Comparison of ENCODE assay signal across 18 mouse cellular contexts in the genomic region with DNA sequence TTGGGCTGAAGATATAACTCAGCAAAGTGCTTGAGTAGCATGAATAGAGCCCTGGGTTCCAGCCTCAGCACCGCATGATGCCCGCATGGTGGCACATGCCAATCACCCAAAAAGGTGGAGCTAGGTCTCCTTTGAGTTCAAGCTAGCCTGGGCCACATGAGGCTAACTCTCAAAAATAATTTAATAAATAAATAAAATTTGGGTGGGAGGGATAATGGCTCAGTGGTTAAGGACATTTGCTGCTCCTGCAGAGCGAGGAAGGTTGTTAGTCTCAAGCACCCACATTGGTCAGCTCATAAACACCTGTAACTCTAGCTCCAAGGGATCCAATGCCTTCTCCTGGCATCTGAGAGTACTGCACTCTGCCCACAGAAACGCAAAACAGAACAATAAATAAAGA. TPM values are rescaled to one million over a fixed set of nuclear protein-coding genes. Genes with fewer than 3 reads are reported as not detected.
DNase-seq lines count a peak whose midpoint lies in the region; ATAC-seq and TF ChIP-seq lines count a peak whose summit lies in the region.
"Had no signal": no experiment of that assay in that cellular context is flagged by ENCODE, and none has a peak within 500 bp of the region (broad histone marks: within the 10 kb centered on the region; RNA-seq: fewer than 3 reads in every experiment).

No protein-coding gene starts in this region.

- 0 out of 2 replicates have a peak overlapping the region, but pooled peaks have one; percentile 66 for H3K4me3 ChIP-seq in forebrain, embryonic 12.5 days (replicated peaks)
- no peak overlapping the region for H3K4me3 ChIP-seq in forebrain, embryonic 11.5 days (ENCODE audit: low read depth, low read length)
- peak overlapping the region; percentile 95; the same call in 1 of the 2 replicates for H3K4me3 ChIP-seq in E14TG2a.4 (replicated peaks; ENCODE audit: low read length)
- no peak overlapping the region for H3K4me3 ChIP-seq in hindbrain, embryonic 12.5 days
- H3K4me3 ChIP-seq in midbrain, embryonic 12.5 days, result peak overlapping the region; percentile 64
- no peak overlapping the region for H3K4me3 ChIP-seq in heart, adult 2 months

- H3K9ac ChIP-seq in forebrain, embryonic 12.5 days, result no peak overlapping the region
- H3K9ac ChIP-seq in forebrain, embryonic 11.5 days (ENCODE audit: low read length), result no peak overlapping the region
- H3K9ac ChIP-seq in hindbrain, embryonic 12.5 days, result no peak overlapping the region; the same call in 1 of the 2 replicates
- no peak overlapping the region for H3K9ac ChIP-seq in midbrain, embryonic 12.5 days (replicated peaks)
- no peak overlapping the region for H3K9ac ChIP-seq in heart, adult 2 months (ENCODE audit: low read depth, low read length)
- H3K9ac ChIP-seq: liver, embryonic 13.5 days; stomach, embryonic 15.5 days had no signal

- H3K36me3 ChIP-seq in forebrain, embryonic 12.5 days (replicated peaks), result peaks cover 29% of the 10 kb centered on the region
- no peaks in the 10 kb centered on the region; the same call in 1 of the 2 replicates for H3K36me3 ChIP-seq in forebrain, embryonic 11.5 days (ENCODE audit: control insufficient read depth, insufficient read depth, low read length)
- H3K36me3 ChIP-seq in E14TG2a.4 (ENCODE audit: insufficient read depth, low read length), result peaks cover 31% of the 10 kb centered on the region
- peaks cover 26% of the 10 kb centered on the region for H3K36me3 ChIP-seq in hindbrain, embryonic 12.5 days
- H3K36me3 ChIP-seq in midbrain, embryonic 12.5 days, result peaks cover 26% of the 10 kb centered on the region
- H3K36me3 ChIP-seq in heart, adult 2 months (ENCODE audit: control insufficient read depth, insufficient read depth, low read length), result no peaks in the 10 kb centered on the region

- no peak for TF ChIP-seq EP300 in heart, adult 2 months (IDR thresholded peaks at IDR 0.05; ENCODE audit: insufficient read depth, low read depth, low read length)

- no peaks in the 10 kb centered on the region for H3K9me3 ChIP-seq in forebrain, embryonic 12.5 days
- no peaks in the 10 kb centered on the region for H3K9me3 ChIP-seq in forebrain, embryonic 11.5 days (ENCODE audit: control insufficient read depth, low read length)
- no peaks in the 10 kb centered on the region for H3K9me3 ChIP-seq in E14TG2a.4 (ENCODE audit: low read length)
- H3K9me3 ChIP-seq in hindbrain, embryonic 12.5 days (replicated peaks), result no peaks in the 10 kb centered on the region
- H3K9me3 ChIP-seq in midbrain, embryonic 12.5 days, result no peaks in the 10 kb centered on the region
- H3K9me3 ChIP-seq: heart, embryonic 13.5 days; liver, embryonic 13.5 days; stomach, embryonic 15.5 days had no signal

- intact Hi-C loops in heart, adult 2 months (cut with DNase I), result loop anchor here (2.0 to 10.0 kb wide), 4 partner anchors 47 to 156 kb away; a partner anchor contains a TSS

- H3K27me3 ChIP-seq in forebrain, embryonic 12.5 days, result no peaks in the 10 kb centered on the region
- H3K27me3 ChIP-seq in forebrain, embryonic 11.5 days (ENCODE audit: control insufficient read depth, insufficient read depth, low read length), result no peaks in the 10 kb centered on the region
- H3K27me3 ChIP-seq in E14TG2a.4 (ENCODE audit: insufficient read depth, low read length), result no peaks in the 10 kb centered on the region
- H3K27me3 ChIP-seq in hindbrain, embryonic 12.5 days, result no peaks in the 10 kb centered on the region
- H3K27me3 ChIP-seq in midbrain, embryonic 12.5 days, result no peaks in the 10 kb centered on the region
- H3K27me3 ChIP-seq in heart, adult 2 months (ENCODE audit: control insufficient read depth, insufficient read depth, low read length), result no peaks in the 10 kb centered on the region
- H3K27me3 ChIP-seq: stomach, embryonic 15.5 days had no signal

- H3K27ac ChIP-seq in forebrain, embryonic 12.5 days, result no peak overlapping the region
- no peak overlapping the region for H3K27ac ChIP-seq in forebrain, embryonic 11.5 days (ENCODE audit: low read depth, low read length)
- H3K27ac ChIP-seq in hindbrain, embryonic 12.5 days, result peak overlapping the region; percentile 67; the same call in 1 of the 2 replicates
- H3K27ac ChIP-seq in midbrain, embryonic 12.5 days (replicated peaks), result peak overlapping the region; percentile 69; the same call in 1 of the 2 replicates
- H3K27ac ChIP-seq in heart, adult 2 months, result no peak overlapping the region
- H3K27ac ChIP-seq: heart, embryonic 13.5 days; liver, embryonic 13.5 days; stomach, embryonic 15.5 days had no signal

- no peak for TF ChIP-seq POLR2A in heart, adult 2 months (IDR thresholded peaks at IDR 0.05; ENCODE audit: insufficient read depth, low read depth, low read length)

- 86% methylated on average over 4 of the region's 4 CpGs for WGBS in forebrain, embryonic 12.5 days
- WGBS in forebrain, embryonic 11.5 days, result 85% methylated on average over 4 of the region's 4 CpGs
- WGBS in hindbrain, embryonic 12.5 days, result 88% methylated on average over 4 of the region's 4 CpGs
- 78% methylated on average over 4 of the region's 4 CpGs for WGBS in midbrain, embryonic 12.5 days
- 92% methylated on average over 4 of the region's 4 CpGs for WGBS in heart, adult 2 months

- H3K4me1 ChIP-seq in forebrain, embryonic 12.5 days, result peaks cover 29% of the 10 kb centered on the region
- H3K4me1 ChIP-seq in forebrain, embryonic 11.5 days (replicated peaks; ENCODE audit: control insufficient read depth, insufficient read depth, low read length), result peaks cover 12% of the 10 kb centered on the region
- H3K4me1 ChIP-seq in E14TG2a.4 (replicated peaks; ENCODE audit: low read depth, low read length), result peaks cover 41% of the 10 kb centered on the region
- H3K4me1 ChIP-seq in hindbrain, embryonic 12.5 days, result peaks cover 31% of the 10 kb centered on the region
- peaks cover 37% of the 10 kb centered on the region for H3K4me1 ChIP-seq in midbrain, embryonic 12.5 days
- peaks cover 4% of the 10 kb centered on the region for H3K4me1 ChIP-seq in heart, adult 2 months (ENCODE audit: control insufficient read depth, insufficient read depth, low read length)

- H3K79me2 ChIP-seq in heart, adult 2 months (replicated peaks; ENCODE audit: control insufficient read depth, insufficient read depth, low read length), result no peaks in the 10 kb centered on the region

- ATAC-seq in forebrain, embryonic 12.5 days (ENCODE audit: low FRiP score), result no peak
- ATAC-seq in forebrain, embryonic 11.5 days (replicated peaks; ENCODE audit: low FRiP score), result no peak
- no peak for ATAC-seq in hindbrain, embryonic 12.5 days (ENCODE audit: low FRiP score)
- ATAC-seq in midbrain, embryonic 12.5 days (ENCODE audit: low FRiP score, low read depth), result no peak

- peak; percentile 13; the same call in 1 of the 2 replicates for TF ChIP-seq CTCF in E14TG2a.4 (conservative IDR thresholded peaks at IDR 0.05; ENCODE audit: low read length)
- TF ChIP-seq CTCF in heart, adult 2 months (IDR thresholded peaks at IDR 0.05), result no peak

- DNase-seq in forebrain, embryonic 11.5 days (ENCODE audit: low spot score), result no peak
- DNase-seq in heart, adult 2 months, result no peak
- no peak for DNase-seq in right cerebral cortex, postnatal 14 days
- DNase-seq in cerebellum, adult 11 months, result no peak
- DNase-seq: gastrocnemius, postnatal 10 days; kidney, postnatal 4 days; liver, embryonic 13.5 days; right cerebral cortex, postnatal 4 days had no signal

- peak overlapping the region; percentile 79 for H3K4me2 ChIP-seq in forebrain, embryonic 12.5 days
- H3K4me2 ChIP-seq in forebrain, embryonic 11.5 days (ENCODE audit: low read depth, low read length, severe bottlenecking), result no peak overlapping the region
- H3K4me2 ChIP-seq in hindbrain, embryonic 12.5 days (replicated peaks), result peak overlapping the region; percentile 59
- peak overlapping the region; percentile 59 for H3K4me2 ChIP-seq in midbrain, embryonic 12.5 days (replicated peaks)

RNA-seq across cellular contexts. Expression of a gene that starts 0.8 kb away (rescaled TPM):
- polyA plus RNA-seq in forebrain, embryonic 12.5 days (2016; fragmentation: Nextera tagmentation; extraction: Ambion mirVana), result 5.0 and 5.3 TPM in 2 replicates
- polyA plus RNA-seq in forebrain, embryonic 11.5 days (2014; fragmentation: Nextera tagmentation; extraction: Ambion mirVana), result 4.2 and 6.9 TPM in 2 replicates
- polyA plus RNA-seq in hindbrain, embryonic 12.5 days (2016; fragmentation: Nextera tagmentation; extraction: Ambion mirVana), result 4.1 and 4.7 TPM in 2 replicates
- polyA plus RNA-seq in midbrain, embryonic 12.5 days (2016; fragmentation: Nextera tagmentation; extraction: Ambion mirVana), result 3.8 and 4.9 TPM in 2 replicates
- under 1 TPM in 1 of 2 experiments, not detected in 1; 0.09 TPM for total RNA-seq in heart, adult 2 months (2021)
- polyA plus RNA-seq in heart, adult 2 months (2012; rRNA removed), result 0.21 TPM in 1 of 2 replicates, not detected in the other
- total RNA-seq: common myeloid progenitor, adult 5-6 weeks; gastrocnemius, postnatal 10 days; megakaryocyte, adult 5-6 weeks; neutrophil, adult 5-6 weeks had no signal
- polyA plus RNA-seq: liver, embryonic 13.5 days had no signal

RNA-seq across cellular contexts. Expression of a gene that starts 1.0 kb away (rescaled TPM):
- polyA plus RNA-seq in forebrain, embryonic 12.5 days (2016; fragmentation: Nextera tagmentation; extraction: Ambion mirVana), result 88.5 and 95.0 TPM in 2 replicates
- 86.9 and 94.3 TPM in 2 replicates for polyA plus RNA-seq in forebrain, embryonic 11.5 days (2014; fragmentation: Nextera tagmentation; extraction: Ambion mirVana)
- polyA plus RNA-seq in hindbrain, embryonic 12.5 days (2016; fragmentation: Nextera tagmentation; extraction: Ambion mirVana), result 106 and 108 TPM in 2 replicates
- 99.2 and 100.0 TPM in 2 replicates for polyA plus RNA-seq in midbrain, embryonic 12.5 days (2016; fragmentation: Nextera tagmentation; extraction: Ambion mirVana)
- 10 to 100 TPM; 61.5 to 67.5 TPM for total RNA-seq in heart, adult 2 months (2021)
- polyA plus RNA-seq in heart, adult 2 months (2012; rRNA removed), result 42.5 and 46.2 TPM in 2 replicates

RNA-seq across cellular contexts. Expression of a gene that starts 12.4 kb away (rescaled TPM):
- polyA plus RNA-seq in forebrain, embryonic 12.5 days (2016; fragmentation: Nextera tagmentation; extraction: Ambion mirVana), result 2.1 and 3.4 TPM in 2 replicates
- polyA plus RNA-seq in forebrain, embryonic 11.5 days (2014; fragmentation: Nextera tagmentation; extraction: Ambion mirVana), result 1.1 and 3.4 TPM in 2 replicates
- 1.9 TPM in 2 replicates for polyA plus RNA-seq in hindbrain, embryonic 12.5 days (2016; fragmentation: Nextera tagmentation; extraction: Ambion mirVana)
- polyA plus RNA-seq in midbrain, embryonic 12.5 days (2016; fragmentation: Nextera tagmentation; extraction: Ambion mirVana), result 2.7 TPM in 2 replicates
- total RNA-seq in heart, adult 2 months (2021), result 1 to 10 TPM; 4.2 to 4.8 TPM
- polyA plus RNA-seq in heart, adult 2 months (2012; rRNA removed), result 12.7 and 13.9 TPM in 2 replicates
- total RNA-seq: common myeloid progenitor, adult 5-6 weeks; megakaryocyte, adult 5-6 weeks; MEL; neutrophil, adult 5-6 weeks had no signal

RNA-seq across cellular contexts. Expression of a gene that starts 38.3 kb away (rescaled TPM):
- 2.0 and 4.1 TPM in 2 replicates for polyA plus RNA-seq in forebrain, embryonic 12.5 days (2016; fragmentation: Nextera tagmentation; extraction: Ambion mirVana)
- 6.7 and 7.0 TPM in 2 replicates for polyA plus RNA-seq in forebrain, embryonic 11.5 days (2014; fragmentation: Nextera tagmentation; extraction: Ambion mirVana)
- 4.3 TPM in 2 replicates for polyA plus RNA-seq in hindbrain, embryonic 12.5 days (2016; fragmentation: Nextera tagmentation; extraction: Ambion mirVana)
- 3.0 and 3.4 TPM in 2 replicates for polyA plus RNA-seq in midbrain, embryonic 12.5 days (2016; fragmentation: Nextera tagmentation; extraction: Ambion mirVana)
- 1 to 10 TPM; 1.1 to 1.4 TPM for total RNA-seq in heart, adult 2 months (2021)
- polyA plus RNA-seq in heart, adult 2 months (2012; rRNA removed), result 2.1 and 2.5 TPM in 2 replicates
- total RNA-seq: neutrophil, adult 5-6 weeks had no signal

RNA-seq across cellular contexts. Expression of a gene that starts 46.1 kb away (rescaled TPM):
- 7.4 and 9.5 TPM in 2 replicates for polyA plus RNA-seq in forebrain, embryonic 12.5 days (2016; fragmentation: Nextera tagmentation; extraction: Ambion mirVana)
- polyA plus RNA-seq in forebrain, embryonic 11.5 days (2014; fragmentation: Nextera tagmentation; extraction: Ambion mirVana), result 18.5 and 22.2 TPM in 2 replicates
- 7.2 and 9.5 TPM in 2 replicates for polyA plus RNA-seq in hindbrain, embryonic 12.5 days (2016; fragmentation: Nextera tagmentation; extraction: Ambion mirVana)
- polyA plus RNA-seq in midbrain, embryonic 12.5 days (2016; fragmentation: Nextera tagmentation; extraction: Ambion mirVana), result 7.8 and 8.1 TPM in 2 replicates
- 1 to 10 TPM; 6.5 to 7.4 TPM for total RNA-seq in heart, adult 2 months (2021)
- polyA plus RNA-seq in heart, adult 2 months (2012; rRNA removed), result 4.6 and 6.2 TPM in 2 replicates

Comparison
In these comparisons a context has a peak if more than half of its experiments do, and no peak if none do; other contexts are left out.
1. H3K4me3 ChIP-seq: peak in forebrain, embryonic 12.5 days (single experiment), E14TG2a.4 (single experiment) and midbrain, embryonic 12.5 days (single experiment); none in forebrain, embryonic 11.5 days (single experiment), hindbrain, embryonic 12.5 days (single experiment) and heart, adult 2 months (single experiment).
2. H3K27ac ChIP-seq: peak in hindbrain, embryonic 12.5 days (single experiment) and midbrain, embryonic 12.5 days (single experiment); none in forebrain, embryonic 12.5 days (single experiment), forebrain, embryonic 11.5 days (single experiment) and heart, adult 2 months (single experiment).